Mouse (Mus musculus): ENCODE data around the gene Spin1.

Gene Spin1

GRCm38 (mm10) chr13:51197699-51198098 is 97.0 kb downstream of the Spin1 start:
- DNase-seq (ENCODE audit: low spot score in 2 of 2): no peak

DNA sequence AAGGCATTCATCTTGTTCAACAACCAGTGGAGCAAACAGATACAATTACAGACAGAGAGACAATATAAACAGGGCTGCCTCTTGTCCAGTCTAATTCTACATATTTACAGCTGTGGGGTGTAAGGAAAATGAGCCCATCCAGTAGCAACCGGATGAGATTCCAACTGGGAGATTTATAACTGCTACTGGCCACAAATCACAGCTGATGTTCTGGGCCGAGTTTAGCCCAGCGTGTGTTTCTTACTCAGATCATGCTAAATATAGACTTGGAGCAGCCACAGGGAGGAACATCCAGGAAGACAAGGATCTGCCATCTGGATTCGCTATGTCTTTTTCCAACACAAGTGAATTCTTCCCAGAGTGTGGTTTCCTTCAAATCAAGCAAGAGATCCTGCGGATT is 97.5 kb downstream of the Spin1 start:
- DNase-seq (ENCODE audit: low spot score in 2 of 2): no peak

Measured in urinary bladder, postnatal 4 days (tissue).